Mouse (Mus musculus): ENCODE measurements around the gene Hcn4. TPM values are rescaled to one million over a fixed set of nuclear protein-coding genes. Genes with fewer than 3 reads are reported as not detected.

Hcn4 gene
- polyA plus RNA-seq, 1 experiment from 2014 or later, result 0.07 TPM

DNA sequence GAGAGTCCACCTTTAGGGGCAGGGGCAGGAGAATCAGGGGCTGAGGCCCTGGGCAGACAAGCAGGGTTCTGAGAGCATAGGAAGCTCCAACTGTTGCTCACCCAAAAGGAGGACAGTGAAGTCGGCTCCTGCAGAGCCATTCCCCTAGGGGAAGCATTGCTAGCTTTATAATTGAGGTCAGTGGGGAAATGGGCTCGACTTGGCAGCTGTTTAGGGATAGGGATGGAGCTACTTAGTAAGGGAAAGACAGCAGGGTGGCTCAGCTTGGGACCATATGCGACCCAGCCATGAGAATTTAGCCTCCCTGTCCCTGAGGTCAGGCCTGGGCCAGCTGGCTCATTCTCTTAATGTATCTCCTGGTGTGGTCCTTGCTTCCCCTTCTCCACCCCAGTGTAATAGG is 31.7 kb downstream of the Hcn4 start:
- Histone ChIP-seq H3K36me3 (no peaks in the 10 kb centered on the region), H3K27me3 (replicated peaks) (peaks cover 25% of the 10 kb centered on the region), H3K9ac (no peak overlapping the region), H3K4me2 (no peak overlapping the region), H3K9me3 (replicated peaks) (no peaks in the 10 kb centered on the region), H3K27ac (no peak overlapping the region), H3K4me3 (no peak overlapping the region), H3K4me1 (no peaks in the 10 kb centered on the region)
- no peak for ATAC-seq
- WGBS (ENCODE audit: insufficient replicate concordance), result 41% methylated on average over 3 of the region's 3 CpGs

DNA sequence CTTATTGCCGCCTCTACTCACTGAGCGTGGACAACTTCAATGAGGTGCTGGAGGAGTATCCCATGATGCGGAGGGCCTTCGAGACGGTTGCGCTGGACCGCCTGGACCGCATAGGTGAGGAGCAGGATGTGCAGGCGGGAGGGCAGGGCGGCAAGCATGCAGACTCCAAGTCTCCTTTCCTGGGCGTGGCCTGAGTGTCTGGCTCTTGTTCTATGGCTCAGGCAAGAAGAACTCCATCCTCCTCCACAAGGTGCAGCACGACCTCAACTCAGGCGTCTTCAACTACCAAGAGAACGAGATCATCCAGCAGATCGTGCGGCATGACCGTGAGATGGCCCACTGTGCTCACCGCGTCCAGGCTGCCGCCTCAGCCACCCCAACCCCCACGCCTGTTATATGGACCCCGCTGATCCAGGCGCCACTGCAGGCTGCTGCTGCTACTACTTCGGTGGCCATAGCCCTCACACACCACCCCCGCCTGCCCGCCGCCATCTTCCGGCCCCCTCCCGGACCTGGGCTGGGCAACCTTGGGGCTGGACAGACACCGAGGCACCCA is 35.9 kb downstream of the Hcn4 start:
- WGBS (ENCODE audit: insufficient replicate concordance), result 19% methylated on average over 30 of the region's 30 CpGs
- H3K36me3 ChIP-seq, result no peaks in the 10 kb centered on the region
- no peak overlapping the region for H3K27ac ChIP-seq
- H3K4me1 ChIP-seq, result no peaks in the 10 kb centered on the region
- H3K4me2 ChIP-seq, result peak overlapping the region; percentile 41
- H3K9me3 ChIP-seq (replicated peaks), result no peaks in the 10 kb centered on the region
- ATAC-seq, result no peak; the same call in 1 of the 2 replicates
- no peak overlapping the region for H3K9ac ChIP-seq
- H3K4me3 ChIP-seq, result no peak overlapping the region
- H3K27me3 ChIP-seq (replicated peaks), result peaks cover 39% of the 10 kb centered on the region

DNA sequence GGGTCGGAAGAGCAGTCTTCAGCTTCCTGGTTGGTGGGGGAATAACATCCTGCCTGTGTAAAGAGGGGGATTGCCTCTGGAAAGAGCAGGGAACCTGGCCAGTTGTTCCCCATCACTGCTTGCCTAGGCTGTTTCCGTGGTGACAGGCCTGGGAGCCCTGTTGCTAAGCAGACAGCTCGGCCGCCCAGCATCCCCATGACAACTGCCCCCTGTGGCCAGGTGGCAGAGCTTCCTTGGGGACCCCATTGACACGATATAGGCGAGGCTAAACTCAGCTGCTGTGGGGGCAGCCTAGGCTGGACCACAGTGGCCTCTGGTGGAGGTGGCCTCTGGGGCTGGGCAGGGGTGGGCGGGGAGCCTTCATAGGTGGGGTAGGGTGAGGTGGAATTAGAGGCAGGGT is 40.6 kb downstream of the Hcn4 start:
- no peaks in the 10 kb centered on the region for H3K4me1 ChIP-seq
- H3K27ac ChIP-seq, result no peak overlapping the region
- peaks cover 26% of the 10 kb centered on the region for H3K27me3 ChIP-seq (replicated peaks)
- H3K36me3 ChIP-seq, result no peaks in the 10 kb centered on the region
- H3K4me2 ChIP-seq, result no peak overlapping the region
- H3K9ac ChIP-seq, result no peak overlapping the region
- 41% methylated on average over 7 of the region's 7 CpGs for WGBS (ENCODE audit: insufficient replicate concordance)
- H3K9me3 ChIP-seq (replicated peaks), result no peaks in the 10 kb centered on the region
- no peak for ATAC-seq
- no peak overlapping the region for H3K4me3 ChIP-seq

DNA sequence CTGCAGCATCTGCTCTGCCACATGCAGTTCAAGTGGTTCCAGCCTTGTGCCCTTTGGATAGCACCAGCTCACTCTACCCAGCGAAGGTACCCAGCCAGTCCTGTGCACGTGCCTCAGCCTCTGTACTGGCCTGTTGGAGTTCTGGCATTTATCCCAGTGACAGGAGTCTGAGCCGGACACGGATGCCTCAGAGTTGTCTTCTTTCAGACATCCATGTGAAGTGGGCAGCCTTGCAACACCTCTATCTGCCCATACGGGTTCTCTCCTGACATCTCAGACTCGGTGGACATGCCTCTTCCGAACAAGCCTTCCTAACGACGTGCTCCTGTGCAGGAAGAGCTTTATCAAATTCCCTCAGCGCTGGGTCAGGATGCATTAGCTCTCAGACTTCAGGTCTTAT is 47.9 kb downstream of the Hcn4 start:
- H3K9ac ChIP-seq, result no peak overlapping the region
- WGBS (ENCODE audit: insufficient replicate concordance), result 44% methylated on average over 10 of the region's 10 CpGs
- no peak overlapping the region for H3K4me3 ChIP-seq
- ATAC-seq, result no peak
- no peaks in the 10 kb centered on the region for H3K27me3 ChIP-seq (replicated peaks)
- no peaks in the 10 kb centered on the region for H3K9me3 ChIP-seq (replicated peaks)
- no peaks in the 10 kb centered on the region for H3K36me3 ChIP-seq
- no peak overlapping the region for H3K27ac ChIP-seq
- no peaks in the 10 kb centered on the region for H3K4me1 ChIP-seq
- no peak overlapping the region for H3K4me2 ChIP-seq

DNA sequence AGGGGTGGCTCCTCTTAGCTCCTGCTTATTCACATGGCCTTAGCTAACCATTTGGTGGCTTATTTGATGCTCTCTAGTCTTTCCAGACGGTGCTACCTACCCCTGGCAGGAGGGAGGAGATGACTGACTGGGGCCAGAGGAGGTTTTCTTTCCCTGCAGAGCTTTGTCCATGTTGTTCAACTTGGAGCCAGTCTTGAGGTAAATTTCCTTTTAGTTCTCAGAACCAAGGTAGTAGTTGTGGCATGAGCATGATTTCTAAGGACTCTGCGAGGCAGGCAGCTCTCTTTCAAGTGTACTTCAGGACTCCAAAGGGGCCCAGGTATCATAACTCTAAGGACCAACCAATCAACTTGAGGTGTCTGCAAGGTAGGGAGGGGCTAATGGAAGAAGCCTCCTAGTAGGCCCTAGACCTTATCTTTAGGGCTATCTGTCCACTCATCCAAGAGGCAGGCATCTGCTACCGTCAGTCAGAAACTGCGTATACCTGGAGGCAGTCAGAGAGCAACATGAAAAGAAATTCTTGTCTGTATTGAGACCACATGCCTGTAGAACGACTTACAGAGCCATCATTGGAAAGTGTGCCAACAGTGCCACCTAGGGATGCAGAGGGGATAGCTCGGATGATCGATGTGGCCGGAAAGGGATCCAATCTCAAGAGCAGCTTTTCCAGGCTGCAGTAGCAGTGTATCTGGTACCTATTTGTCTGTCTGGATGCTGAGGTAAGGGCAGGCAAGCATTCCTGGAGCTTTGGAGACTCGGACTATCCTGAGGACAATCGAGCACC is 50.5 kb downstream of the Hcn4 start:
- Histone ChIP-seq H3K4me3 (no peak overlapping the region), H3K9me3 (replicated peaks) (no peaks in the 10 kb centered on the region), H3K27me3 (replicated peaks) (no peaks in the 10 kb centered on the region), H3K4me1 (no peaks in the 10 kb centered on the region), H3K9ac (no peak overlapping the region), H3K4me2 (no peak overlapping the region), H3K27ac (no peak overlapping the region), H3K36me3 (no peaks in the 10 kb centered on the region)
- no peak for ATAC-seq
- WGBS (ENCODE audit: insufficient replicate concordance), result 27% methylated on average over 10 of the region's 10 CpGs

DNA sequence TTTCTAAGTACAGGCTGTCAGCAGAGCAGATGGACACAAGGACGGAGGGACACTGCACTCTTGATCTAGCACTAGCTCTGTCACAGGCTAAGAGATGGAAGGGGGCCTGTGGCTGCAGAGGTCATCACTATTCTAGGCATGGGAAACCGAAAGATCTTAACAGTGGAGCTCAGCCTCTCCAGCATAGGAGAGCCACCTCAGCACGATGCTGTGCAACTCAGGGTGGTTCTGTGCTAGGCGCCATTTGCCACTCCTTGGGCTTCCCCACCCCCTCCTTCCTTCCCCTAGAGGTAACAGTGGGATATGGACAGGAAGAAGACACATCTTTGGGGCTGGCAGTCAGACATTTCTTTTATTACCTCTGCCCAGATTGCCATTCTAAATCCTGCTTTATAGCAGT is 51.1 kb downstream of the Hcn4 start:
- no peak overlapping the region for H3K27ac ChIP-seq
- WGBS (ENCODE audit: insufficient replicate concordance), result 56% methylated on average over 4 of the region's 4 CpGs
- no peaks in the 10 kb centered on the region for H3K27me3 ChIP-seq (replicated peaks)
- H3K36me3 ChIP-seq, result no peaks in the 10 kb centered on the region
- H3K4me2 ChIP-seq, result no peak overlapping the region
- H3K4me1 ChIP-seq, result no peaks in the 10 kb centered on the region
- no peak overlapping the region for H3K4me3 ChIP-seq
- no peak for ATAC-seq
- H3K9me3 ChIP-seq (replicated peaks), result no peaks in the 10 kb centered on the region
- H3K9ac ChIP-seq, result no peak overlapping the region

DNA sequence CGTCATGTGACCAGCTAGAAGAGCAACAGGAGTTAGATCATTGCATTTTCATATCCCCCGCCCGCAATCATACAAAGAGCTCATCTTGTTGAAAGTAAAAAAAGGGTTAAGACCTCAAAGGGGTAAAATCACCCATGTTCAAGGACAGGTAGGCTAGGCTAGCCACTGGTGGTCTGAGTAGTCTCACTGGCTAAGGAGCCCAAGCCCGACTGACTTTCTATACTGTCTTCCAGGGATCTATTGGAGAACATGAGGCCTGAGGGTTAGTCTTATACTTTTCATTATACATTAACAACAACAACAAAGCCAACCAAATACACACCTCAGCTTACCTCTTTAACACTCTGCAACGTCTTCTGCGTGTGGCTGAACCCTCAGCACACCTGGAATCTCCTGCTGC is 52.2 kb downstream of the Hcn4 start:
- no peaks in the 10 kb centered on the region for H3K4me1 ChIP-seq
- H3K27me3 ChIP-seq (replicated peaks), result no peaks in the 10 kb centered on the region
- H3K36me3 ChIP-seq, result no peaks in the 10 kb centered on the region
- no peak for ATAC-seq
- no peak overlapping the region for H3K9ac ChIP-seq
- no peak overlapping the region for H3K4me2 ChIP-seq
- no peak overlapping the region for H3K4me3 ChIP-seq
- no peaks in the 10 kb centered on the region for H3K9me3 ChIP-seq (replicated peaks)
- H3K27ac ChIP-seq, result no peak overlapping the region
- WGBS (ENCODE audit: insufficient replicate concordance), result 72% methylated on average over 6 of the region's 6 CpGs

DNA sequence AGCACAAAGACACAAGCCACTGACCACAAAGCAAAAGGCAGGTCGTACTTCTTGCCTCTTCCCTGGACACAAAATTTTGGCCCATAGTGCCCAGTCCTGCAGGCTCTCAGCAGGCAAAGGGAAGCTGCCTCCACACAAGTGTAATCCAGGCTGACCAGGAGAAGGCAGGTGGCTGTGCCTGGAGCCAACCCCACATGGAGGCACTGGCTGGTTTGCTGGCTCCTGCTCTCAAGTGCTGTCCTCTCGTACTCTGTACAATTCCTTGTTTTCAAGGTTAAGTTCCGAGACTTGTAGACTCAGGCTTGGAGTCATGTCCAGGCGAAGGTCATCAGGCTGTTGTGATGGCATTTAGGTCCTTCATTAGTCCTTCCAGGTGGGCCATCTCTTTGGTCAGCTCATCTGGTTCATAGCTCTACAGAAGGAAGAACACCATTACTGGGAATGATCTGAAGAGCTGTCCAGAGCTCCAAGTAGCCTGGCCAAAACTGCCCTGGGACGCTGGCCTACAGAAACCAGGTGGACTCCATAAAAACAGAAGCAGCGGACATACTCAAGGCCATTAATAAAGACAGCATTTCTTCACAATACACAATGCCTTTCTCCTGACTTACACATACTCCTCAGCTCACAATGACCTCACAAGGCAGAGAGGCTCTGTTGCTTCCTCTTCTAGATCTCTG is 53.9 kb downstream of the Hcn4 start:
- H3K4me1 ChIP-seq, result no peaks in the 10 kb centered on the region
- no peak overlapping the region for H3K9ac ChIP-seq
- 64% methylated on average over 6 of the region's 6 CpGs for WGBS (ENCODE audit: insufficient replicate concordance)
- no peaks in the 10 kb centered on the region for H3K27me3 ChIP-seq (replicated peaks)
- no peaks in the 10 kb centered on the region for H3K9me3 ChIP-seq (replicated peaks)
- no peaks in the 10 kb centered on the region for H3K36me3 ChIP-seq
- no peak overlapping the region for H3K4me2 ChIP-seq
- no peak for ATAC-seq
- no peak overlapping the region for H3K27ac ChIP-seq
- no peak overlapping the region for H3K4me3 ChIP-seq

DNA sequence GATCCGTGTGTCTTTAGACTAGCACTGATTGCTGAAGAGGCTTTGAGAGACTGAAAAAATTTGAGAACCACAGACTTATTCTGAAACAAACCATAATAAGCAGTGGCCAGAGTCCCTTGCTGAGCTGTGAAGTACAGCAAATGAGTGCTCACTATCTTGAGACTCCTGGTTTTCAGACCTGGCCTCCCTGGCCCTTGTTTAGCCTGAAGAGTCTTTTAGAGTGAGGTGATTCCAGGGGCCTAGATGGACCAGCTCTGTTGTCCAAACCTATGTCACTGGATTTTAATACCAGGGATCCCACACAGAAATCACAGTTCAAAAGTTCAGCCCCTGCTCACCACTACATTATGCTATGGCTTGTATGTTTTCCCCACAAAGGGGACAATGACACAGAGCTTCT is 56.6 kb downstream of the Hcn4 start:
- Histone ChIP-seq H3K4me2 (no peak overlapping the region), H3K27ac (no peak overlapping the region), H3K4me3 (no peak overlapping the region), H3K36me3 (no peaks in the 10 kb centered on the region), H3K9me3 (replicated peaks) (no peaks in the 10 kb centered on the region), H3K27me3 (replicated peaks) (no peaks in the 10 kb centered on the region), H3K4me1 (no peaks in the 10 kb centered on the region), H3K9ac (no peak overlapping the region)
- 65% methylated on average over 1 of the region's 1 CpGs for WGBS (ENCODE audit: insufficient replicate concordance)
- no peak for ATAC-seq

DNA sequence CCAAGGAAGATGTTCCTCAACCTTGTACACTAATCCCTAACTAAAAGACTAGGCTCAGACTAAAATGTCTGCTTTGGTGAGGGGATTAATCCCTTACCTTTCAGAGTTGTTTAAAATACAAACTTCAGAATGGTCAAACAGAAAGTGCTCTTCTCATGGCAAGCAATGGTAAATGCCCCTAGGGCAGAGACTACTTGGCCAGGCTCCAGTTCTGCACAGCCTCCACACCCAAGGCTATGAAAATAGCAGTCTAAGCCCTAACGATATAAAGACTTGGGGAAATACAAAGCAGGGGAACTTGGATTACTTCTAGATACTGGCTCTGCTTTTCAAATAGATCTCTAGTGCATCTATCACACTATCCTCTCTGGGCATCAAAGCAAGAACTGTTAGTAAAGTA is 59.5 kb downstream of the Hcn4 start:
- H3K4me2 ChIP-seq, result no peak overlapping the region
- H3K4me3 ChIP-seq, result no peak overlapping the region
- H3K36me3 ChIP-seq, result 0 out of 2 replicates have a peak, but pooled peaks cover 6% of the 10 kb centered on the region
- 69% methylated on average over 1 of the region's 1 CpGs for WGBS (ENCODE audit: insufficient replicate concordance)
- ATAC-seq, result no peak
- no peaks in the 10 kb centered on the region for H3K4me1 ChIP-seq
- H3K9me3 ChIP-seq (replicated peaks), result no peaks in the 10 kb centered on the region
- H3K27me3 ChIP-seq (replicated peaks), result no peaks in the 10 kb centered on the region
- no peak overlapping the region for H3K9ac ChIP-seq
- H3K27ac ChIP-seq, result no peak overlapping the region

DNA sequence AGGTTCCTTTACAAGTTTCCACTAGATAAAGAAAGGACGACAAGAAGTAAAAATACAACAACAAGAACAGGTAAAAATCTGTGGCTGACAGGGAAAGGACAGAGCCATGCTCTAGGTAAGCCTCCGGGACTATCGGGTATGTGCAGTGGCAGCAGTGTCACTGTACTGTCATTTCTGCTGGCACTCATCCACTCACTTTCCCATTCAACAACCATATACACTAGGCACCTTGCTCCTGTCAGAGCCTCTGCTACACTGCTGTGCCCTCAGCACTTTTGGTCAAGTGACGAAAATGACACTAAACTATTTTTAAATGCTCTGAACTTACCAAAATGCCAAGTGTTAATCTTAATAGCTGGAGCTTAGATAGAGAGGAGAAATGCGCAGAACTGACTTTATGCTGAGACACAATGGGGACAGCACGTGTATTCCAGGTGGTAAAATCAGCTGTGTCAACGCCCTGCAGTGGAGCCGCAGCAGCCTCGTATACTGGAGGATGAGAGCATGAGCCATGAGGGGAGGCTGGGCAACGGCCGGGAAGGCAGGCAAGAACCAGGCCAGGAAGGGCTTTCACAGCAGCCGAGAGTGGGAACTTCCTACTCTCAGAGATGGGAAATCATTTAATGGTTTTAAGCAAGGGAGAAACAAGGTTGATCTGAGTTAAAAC is 66.7 kb downstream of the Hcn4 start:
- whole genome bisulfite sequencing (ENCODE audit: insufficient replicate concordance), result 74% methylated on average over 12 of the region's 12 CpGs
- H3K27me3 ChIP-seq (replicated peaks), result no peaks in the 10 kb centered on the region

DNA sequence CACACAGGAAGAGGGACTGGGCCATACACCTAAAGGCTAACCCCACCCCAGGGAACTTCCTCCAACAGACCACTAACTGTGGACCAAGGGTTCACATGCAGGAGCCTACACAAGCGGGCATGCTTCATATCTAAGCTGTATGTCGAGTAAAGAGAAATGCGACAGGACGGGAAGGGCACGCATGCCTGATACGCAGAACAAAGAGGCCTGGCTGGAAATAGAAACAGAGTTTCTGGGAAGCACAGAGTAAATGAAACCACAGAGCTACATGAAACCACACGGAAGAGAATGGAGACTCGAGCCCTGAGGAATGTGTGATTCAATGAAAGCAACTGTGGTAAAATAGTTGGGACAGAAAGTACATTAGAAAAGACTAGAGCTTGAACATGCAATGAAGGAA is 67.7 kb downstream of the Hcn4 start:
- whole genome bisulfite sequencing (ENCODE audit: insufficient replicate concordance), result 69% methylated on average over 8 of the region's 8 CpGs
- ATAC-seq, result no peak

More for the DNA sequence above, 66.7 kb downstream of the Hcn4 start:
- ATAC-seq, result no peak
- Histone ChIP-seq H3K4me1 (no peaks in the 10 kb centered on the region), H3K36me3 (peaks cover 6% of the 10 kb centered on the region; the same call in 1 of the 2 replicates), H3K27ac (no peak overlapping the region), H3K9ac (no peak overlapping the region), H3K4me2 (no peak overlapping the region), H3K4me3 (no peak overlapping the region), H3K9me3 (replicated peaks) (no peaks in the 10 kb centered on the region)

More for the DNA sequence above, 67.7 kb downstream of the Hcn4 start:
- no peaks in the 10 kb centered on the region for H3K4me1 ChIP-seq
- peaks cover 6% of the 10 kb centered on the region; the same call in 1 of the 2 replicates for H3K36me3 ChIP-seq
- H3K4me2 ChIP-seq, result no peak overlapping the region
- no peaks in the 10 kb centered on the region for H3K27me3 ChIP-seq (replicated peaks)
- no peaks in the 10 kb centered on the region for H3K9me3 ChIP-seq (replicated peaks)
- H3K4me3 ChIP-seq, result no peak overlapping the region
- H3K27ac ChIP-seq, result no peak overlapping the region
- H3K9ac ChIP-seq, result no peak overlapping the region

Measured in liver, embryonic 12.5 days (tissue).